Mouse (Mus musculus) adrenal gland, postnatal 14 days (tissue): Measurements from ENCODE around the gene Best1. TPM values are rescaled to one million over a fixed set of nuclear protein-coding genes. Genes with fewer than 3 reads are reported as not detected.

Source experiments
- DNase-seq: peaks from one replicate; pipeline ENCODE4 v3.0.0; 2021; ENCODE audit warnings: mixed read lengths
- total RNA-seq: library from RNA; stranded (reverse); gene quantifications from 2 replicates; pipeline ENCODE4 v1.2.3, GENCODE M21; 2021

Gene Best1
- total RNA-seq, 1 experiment from 2014 or later, result 0.19 TPM

DNA sequence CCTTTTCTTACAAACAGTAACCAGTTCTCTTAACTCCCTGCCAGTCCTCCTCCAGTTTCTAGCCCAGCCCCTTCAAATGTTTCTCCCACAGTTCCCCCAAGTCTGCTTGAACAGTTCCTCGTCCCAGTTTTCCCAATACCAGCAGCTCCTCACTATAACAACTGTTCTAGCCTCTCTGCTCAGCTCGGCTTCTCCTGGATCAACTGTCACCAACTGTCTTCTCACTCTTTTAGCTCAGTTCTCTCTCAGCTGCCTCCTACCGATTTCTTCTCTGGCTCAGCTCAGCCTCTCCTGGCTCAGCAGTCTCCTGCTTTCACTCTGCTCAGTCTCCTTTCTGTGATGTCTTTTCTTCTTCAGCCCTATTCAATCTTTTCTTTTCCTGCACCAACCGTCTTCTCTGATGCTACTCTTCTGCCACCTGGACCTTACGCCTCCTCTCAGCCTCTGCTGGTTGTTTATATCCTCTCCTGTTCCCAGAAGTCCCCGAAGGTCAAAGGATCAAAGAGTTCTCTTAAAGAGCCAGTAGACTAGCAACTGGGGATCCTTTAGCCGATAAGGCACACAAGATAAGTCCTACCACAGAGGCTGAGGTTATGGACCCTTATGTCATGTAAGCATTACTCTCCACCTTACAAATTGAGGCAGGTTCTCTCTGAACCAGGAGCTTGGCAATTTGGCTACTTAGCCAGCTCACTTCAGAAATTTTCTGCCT, 37.1 kb downstream of the Best1 start:
- DNase-seq, result no peak

DNA sequence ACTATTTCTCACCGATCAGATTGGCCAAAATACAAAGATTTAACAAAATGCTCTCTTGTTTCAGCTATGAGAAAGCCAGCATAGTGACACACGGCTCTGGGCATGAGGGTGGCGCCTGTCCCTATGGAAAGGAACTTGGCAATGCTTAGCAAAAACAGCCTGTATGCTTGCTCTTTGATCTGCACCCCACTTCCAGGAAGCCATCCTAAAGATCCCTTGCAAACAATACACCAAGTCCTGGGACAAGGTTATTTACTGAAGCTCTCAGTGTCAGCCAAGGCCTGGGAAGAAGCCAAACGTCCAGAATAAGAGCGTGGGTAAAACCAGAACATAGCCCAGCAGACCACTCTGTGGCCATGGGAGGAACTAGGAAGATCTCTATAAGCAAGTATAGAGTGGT, 40.7 kb downstream of the Best1 start:
- DNase-seq, result no peak

DNA sequence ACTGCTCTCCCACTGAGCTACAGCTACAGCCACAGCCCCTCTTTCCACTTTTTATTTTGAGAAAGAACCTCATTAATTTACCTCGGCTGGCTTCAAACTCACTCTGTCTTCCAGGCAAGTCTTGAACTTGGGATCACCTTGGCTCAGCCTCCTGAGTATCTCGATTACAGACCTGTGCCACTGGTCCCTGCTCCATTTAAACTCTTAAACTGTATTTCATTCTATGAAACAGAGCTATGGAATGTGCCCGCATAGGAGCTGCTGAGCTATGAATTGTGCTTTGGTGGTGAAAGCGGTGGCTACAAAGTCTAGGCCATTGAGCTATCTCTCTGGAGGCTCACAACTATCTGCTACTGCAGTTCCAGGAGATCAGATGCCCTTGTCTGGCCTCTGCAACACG, 43.5 kb downstream of the Best1 start:
- no peak for DNase-seq

DNA sequence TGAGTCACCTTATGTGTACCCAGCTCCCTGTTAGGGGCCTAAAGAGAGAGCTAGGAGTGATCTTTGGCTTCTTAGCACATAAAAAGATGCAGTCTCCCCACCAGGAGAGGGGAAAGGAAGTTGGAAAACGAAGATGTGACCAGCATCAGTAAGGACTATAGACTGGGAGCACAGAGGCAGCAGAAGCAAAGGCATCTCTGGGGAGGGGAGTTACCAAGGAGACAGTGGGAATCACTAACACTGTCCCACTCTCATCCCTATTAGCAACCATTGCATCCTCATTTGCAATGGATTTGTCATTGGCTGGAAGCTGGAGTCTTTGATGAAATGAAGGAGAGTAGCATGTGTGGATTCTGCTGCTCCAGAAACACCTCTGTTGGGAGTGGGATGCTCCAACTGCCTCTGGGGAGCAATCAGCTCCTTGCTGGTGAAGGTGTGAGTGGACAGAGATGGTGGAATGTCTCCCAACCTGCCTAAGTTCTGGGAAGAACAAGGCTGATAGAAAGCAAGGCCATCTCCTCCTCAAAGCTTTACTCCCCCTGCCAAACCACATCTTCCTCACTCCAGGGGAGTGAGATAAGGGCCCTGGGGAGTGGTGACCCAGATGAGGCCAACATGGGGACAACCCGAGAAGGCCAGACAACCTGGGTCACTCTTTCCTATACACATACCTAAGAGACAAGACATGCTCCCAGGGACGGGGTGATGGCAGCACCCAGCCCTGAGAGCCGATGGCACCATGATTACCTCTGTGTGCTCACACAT, 44.6 kb downstream of the Best1 start:
- DNase-seq, result no peak

DNA sequence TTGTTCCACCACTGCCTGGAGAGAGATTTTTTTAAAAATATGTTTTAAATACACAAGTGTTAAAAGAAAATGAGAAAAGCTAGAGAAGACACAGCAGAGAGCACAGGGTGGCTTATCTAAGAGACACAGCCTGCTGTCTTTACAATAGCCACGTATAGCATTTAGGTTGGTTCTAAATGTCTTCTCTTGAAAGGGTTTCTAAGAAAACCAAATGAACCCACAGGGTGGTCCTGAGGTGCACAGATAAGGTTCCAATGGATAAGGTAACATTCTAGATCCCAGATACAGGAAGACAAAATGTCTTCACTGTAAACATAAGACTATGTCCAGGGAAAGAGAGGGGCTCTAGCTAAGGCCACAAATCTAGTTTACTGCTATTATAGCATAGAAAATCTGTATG, 46.0 kb downstream of the Best1 start:
- DNase-seq, result no peak

DNA sequence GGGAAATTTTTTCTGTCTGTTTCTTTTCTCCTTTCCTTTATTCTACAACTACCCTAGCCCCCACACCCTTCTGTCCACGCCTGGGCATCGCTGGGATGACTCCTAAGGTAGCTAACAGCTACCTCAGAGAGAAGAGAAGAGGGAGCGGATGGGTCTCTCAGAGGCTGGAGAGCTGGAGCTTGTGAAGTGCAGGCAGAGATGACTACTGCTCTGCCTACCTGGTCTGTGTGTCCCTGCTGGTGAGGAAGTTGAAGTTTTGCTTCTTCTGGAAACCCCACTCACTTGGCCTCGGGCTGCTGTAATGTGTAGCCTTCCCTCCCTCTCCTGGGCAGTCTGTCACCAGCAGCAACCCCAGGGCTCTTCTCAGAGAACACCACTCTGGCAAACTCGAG, 46.6 kb downstream of the Best1 start:
- DNase-seq, result peak; percentile 63

DNA sequence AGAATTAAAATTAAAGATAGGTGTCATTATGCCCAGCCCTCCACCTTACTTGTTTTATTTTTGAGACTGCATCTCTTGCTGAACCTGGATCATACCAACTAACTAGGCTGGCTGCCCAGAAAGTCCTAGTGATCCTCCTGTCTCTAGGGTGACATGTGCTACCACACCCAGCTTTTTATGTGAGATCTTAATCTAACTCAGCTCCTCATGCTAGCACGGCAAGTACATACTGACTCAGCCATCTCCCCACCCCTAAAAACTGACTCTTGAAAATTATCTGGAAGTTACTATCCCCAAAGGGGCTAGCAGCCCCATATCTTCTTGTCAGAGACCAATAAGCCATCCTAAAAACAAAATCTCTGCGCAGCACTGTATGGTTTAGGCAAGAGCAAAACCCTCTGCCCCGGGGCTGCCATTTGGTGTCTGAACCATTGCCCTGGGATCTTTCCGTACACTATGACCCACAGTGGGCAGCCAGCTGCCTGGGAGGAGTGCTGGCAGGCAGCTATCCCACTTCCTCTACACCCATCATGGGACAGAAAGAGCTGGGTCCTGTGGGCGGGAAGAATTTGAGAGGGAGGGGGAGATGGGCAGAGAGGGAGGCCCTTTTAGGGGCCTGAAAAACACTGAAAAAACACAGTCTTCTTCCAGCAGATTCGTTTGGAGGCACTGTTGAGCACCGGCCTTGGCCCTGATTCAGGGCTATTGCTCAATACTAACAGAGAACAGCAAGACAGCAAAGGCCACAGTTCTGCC, 47.2 kb downstream of the Best1 start:
- peak; percentile 91 for DNase-seq

DNA sequence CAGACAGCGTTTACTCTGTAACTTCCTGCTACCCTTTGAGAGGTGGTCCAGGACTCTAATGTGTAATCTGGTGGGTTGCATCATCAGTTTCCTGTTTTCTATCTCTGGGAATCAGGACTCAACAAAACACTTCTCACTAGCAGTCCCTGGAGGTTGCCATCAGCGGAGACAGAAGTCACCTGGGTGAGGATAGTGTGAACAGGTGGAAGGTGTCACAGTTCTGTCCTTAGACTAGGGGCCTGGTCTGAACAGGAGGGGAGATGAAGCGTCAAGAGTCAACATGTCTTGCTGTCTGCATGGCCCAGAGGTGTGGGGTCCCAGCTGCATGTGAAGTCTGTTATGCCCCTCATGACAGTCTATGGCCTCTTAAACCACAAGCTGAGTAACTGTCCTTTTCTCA, 48.5 kb downstream of the Best1 start:
- no peak for DNase-seq

DNA sequence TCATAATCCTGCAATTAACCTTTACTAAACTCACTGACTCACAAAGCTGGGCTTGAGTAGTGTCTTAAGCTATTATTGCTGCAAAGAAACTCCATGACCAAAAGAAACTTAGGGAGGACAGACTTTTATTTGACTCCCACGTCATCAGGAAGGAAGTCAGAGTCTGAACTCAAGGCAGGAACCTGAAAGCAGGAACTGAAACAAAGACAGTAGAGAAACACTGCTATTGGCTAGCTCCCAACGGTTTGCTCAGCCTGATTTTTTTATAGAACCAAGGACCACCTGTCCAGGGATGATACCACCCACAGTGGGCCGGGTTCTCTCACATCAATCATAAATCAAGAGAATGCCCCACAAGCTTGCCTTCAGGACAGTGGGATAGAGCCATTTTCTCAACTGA, 49.0 kb downstream of the Best1 start:
- no peak for DNase-seq

DNA sequence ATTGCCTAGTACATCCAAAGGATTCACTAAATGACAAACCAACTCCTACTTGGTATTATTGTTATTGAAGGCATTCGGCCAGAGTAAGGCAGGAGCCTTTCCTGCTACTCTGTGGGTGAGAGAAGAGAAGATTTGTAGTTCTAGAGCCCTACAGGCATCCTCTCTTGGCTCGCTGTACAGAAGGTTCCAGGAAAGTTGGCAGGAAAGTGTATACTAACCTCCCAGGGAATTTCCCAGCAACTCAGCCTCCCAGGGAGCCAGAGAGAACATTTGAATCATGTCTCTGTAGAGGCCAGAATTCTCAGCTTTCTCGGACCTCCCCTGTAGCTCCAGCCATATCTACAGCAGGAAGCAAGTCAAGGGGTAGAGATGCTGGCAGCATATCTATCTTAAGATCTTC, 54.4 kb downstream of the Best1 start:
- peak; percentile 46 for DNase-seq

DNA sequence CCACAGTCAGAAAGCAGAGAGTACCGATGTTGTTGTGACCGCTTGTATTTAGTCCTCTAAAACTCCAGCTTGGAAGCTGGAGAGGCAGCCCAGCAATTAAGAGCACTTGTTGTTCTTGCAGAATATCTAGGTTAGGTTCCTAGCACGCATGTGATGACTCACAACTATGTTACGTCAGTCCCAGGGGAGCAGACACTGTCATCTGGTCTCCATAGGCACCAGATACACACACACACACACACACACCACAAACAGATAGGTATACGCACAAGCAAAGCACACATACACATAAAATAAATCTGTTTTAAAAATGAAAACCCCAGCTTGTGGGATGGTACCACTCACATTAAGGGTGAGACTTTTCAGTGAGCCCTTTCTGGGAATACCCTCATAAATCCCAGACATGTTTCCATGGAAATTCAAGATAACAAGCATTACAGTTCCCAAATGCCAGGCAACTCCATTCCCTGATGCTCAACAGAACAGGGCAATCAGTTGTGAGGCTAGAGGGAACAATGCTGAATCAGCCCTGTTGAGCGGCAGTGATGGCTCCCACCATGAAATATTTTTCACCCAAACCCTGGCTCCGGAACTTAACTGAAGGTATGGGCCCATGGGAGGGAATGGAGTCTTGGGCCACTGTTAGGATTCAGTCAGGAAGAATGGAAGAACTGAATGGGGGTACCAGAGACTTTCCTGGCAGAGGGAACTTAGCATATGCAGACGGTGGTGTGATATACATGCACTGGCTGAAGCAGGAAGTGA, 55.5 kb downstream of the Best1 start:
- DNase-seq, result no peak

DNA sequence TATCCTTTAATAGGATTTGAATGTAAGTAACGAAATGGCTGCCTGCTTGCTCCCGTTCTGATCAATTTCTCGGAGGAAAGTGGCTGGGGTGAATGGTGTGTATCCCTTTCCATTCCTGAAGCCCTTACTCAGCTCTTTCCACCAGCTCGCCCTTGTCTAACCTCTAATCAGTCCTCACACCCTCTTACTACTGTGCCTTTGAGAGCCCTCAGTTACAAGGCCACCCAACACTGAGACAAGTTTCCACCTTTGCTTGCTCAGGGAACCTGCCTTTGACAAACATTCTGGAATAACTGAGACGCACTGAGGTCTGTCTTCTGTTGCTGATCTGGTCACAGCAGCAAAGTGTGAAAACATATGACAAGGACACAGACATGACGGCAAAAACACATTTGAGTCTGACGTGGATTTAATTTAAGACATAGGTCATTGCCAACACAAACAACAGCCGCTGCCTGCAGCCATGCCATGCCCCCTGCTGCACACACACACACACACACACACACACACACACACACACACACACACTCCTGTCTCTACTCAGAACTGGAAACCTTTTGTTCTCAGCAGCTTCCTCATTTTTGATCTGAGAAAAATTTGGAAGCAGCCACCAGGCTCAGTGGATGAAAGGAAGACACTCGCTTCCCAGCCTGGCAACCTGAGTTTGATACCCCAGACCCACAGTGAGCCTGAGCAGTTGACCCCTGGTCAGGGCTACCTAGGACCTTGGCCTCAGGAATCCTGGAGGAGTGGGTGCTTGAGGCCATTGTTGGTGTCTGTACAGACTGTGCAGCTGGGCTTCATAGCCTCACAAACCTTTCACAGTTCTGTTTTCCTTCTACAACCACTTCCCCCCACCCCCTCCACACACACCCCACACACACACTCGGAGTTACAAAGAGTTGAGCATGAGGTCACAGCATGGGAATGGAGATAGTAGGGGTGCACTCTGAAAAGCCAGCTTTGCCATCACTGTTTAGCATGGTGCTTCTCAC, 58.6 kb downstream of the Best1 start:
- peak; percentile 59 for DNase-seq

DNA sequence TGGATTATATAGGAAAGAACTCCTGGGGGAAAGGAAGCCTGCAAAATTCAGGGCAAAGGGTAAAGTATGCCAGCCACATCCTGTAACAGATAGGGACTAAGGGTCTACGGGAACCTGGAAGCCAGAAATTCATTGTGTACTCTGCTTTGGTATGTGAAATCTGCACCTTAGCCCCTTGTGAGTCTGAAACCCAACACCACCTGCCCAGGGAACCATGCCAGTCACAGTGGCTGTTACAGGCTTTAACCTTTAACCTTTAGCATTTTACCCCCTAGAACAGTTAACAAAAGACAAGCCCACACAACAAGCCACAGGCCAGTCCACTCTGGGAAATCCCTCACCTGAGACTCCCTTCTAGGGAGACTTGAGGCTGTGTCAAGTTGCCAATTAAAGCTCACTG, 59.6 kb downstream of the Best1 start:
- no peak for DNase-seq

DNA sequence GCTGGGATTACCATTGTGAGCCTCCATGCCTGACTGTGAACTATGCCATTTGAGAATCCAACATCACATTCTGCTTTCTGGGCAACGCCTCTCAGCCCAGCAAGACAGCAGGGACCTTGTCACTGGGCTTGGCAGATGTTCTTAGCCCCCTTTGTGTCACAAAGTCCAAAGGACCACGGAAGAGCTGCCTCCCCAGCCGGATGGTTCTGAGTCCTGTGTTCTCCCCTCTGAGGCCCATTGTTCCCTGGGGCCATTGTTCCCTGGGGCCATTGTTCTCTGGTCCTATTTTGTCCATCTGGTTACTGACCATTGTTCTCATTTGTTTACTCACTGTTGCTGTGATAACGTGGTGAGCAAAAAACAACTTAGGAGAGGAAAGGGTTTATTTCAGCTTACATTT, 60.5 kb downstream of the Best1 start:
- DNase-seq, result no peak

DNA sequence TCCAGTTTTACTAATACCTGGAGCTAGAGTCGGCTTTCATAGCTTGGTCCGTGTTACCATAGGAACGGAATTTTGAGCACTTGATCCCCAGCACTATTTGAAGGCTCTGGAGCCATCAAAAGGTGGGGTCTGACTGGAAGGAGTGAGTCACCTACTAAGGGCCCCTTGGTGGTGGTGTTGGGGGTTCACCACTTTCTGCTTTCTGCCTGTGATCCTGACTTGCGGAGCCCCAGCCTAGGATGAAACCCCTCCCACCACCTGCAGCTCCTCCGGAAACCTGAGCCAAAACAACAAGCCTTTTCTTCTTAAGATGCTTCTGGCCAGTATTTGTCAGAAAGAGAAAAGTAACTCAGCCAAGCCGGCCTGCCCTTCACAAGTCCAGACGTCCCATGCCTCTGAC, 61.6 kb downstream of the Best1 start:
- no peak for DNase-seq

DNA sequence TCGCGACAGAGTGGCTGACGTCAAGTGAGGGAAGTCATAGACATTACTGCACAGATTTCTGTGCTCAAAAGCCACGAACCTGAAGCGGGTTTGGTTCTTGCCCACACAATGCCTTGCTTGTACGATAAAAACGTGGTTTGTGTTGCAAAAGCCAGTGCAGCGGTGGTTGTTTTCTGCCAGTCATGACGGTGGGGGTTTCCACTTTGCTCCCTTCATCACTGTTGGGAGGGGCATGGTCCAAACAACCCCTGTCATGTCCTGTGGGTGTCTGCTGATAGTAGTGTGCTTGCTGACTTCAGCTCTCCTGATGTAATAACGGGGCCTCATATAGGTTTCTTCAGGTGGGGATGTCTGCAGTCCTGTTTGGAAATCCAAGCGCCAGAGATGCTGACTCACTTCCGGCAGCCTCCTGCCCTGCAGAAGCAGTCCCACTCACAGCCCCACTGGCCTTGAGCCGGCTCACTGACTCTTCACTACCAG, 62.6 kb downstream of the Best1 start:
- peak; percentile 80 for DNase-seq

DNA sequence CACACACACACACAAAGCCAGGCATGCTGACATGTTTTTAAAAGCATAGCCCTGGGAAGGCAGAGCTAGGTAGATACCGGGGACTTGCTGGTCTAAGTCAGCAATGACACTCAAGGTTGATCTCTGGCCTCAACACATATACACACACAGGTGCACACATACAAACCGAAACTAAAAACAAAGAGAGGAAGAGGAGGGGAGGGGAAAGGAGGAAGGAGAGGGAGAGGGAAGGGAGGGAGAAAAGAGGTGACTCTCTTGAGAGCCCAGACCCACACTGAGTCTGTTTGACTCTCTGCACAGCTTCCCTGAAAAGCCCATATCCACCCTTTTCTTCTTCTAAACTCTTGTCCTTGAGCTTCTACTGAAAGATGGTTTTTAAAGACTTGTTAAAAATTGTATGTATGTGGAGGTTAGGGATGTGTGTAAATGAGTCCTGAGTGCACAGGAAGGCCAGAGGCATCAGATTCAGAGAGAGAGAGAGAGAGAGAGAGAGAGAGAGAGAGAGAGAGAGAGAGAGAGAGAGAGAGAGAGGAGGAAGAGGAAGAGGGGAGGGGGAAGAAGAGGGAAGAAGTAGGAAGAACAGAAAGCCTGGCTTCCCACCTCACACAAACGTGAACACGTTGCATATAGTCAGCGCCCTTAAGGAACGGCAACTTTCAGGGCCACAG, 63.1 kb downstream of the Best1 start:
- no peak for DNase-seq

DNA sequence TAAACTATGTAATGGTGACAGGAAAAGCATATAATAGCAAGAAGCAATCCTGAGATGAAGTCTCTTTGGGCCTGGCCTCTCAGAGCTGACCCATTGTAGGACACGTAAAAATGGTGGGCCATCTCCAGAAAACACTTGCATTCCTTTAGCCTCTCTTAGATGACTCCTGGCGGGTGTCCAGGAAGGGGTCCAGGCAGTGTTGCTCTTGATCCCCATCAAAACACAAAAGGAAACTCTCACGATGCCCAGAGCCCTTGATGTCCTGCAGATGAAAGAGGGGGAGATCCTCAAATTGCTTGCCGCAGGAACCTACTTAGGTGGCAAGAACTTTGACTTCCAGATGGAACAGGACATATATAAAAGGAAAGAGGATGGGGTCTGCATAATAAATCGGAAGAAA, 64.0 kb downstream of the Best1 start:
- DNase-seq, result no peak

DNA sequence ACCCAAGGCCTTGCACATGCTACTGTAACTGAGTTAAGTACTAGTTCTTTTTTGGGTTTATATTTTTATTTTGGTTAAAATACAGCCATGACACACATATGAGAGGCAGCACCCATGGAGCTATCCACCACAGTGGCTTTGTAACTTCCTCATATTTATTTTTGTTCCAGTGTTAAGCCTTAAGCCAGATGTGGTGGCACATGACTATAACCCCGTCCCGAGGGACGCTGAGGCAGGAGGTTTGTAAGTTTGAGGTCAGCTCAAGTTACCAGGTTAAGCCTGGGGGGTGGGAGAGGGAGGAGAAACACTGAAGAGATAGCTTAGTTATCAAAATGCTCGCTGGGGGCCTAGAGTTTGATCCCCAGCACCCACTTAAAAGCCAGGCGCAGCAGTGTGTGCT, 64.9 kb downstream of the Best1 start:
- no peak for DNase-seq
